Mouse (Mus musculus): ENCODE results near the gene Moxd2.

Gene Moxd2

GRCm38 (mm10) chr6:40887394-40887793 is at the start of gene Moxd2:
Moxd2 (minus strand) TSS chr6:40887494.
- in situ Hi-C loops (cut with MboI), result no loop called here

DNA sequence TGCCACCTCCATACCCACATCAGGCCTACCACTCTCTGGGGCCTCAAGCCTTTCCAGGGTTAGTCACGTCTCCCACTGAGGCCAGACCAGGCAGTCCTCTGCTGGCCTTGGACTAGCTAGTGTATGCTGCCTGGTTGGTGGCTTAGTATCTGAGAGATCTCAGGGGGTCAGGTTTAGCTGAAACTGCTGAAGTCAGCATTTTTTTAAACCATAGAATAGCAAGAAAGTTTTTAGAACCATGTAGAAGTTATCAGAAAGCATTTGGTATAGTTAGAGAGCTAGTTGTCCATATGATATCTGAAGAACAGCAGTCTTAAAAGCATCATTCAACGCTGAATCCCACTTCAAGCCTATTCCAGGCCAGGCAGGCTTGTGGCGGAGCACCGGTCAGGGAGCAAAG is 32.7 kb upstream of the Moxd2 start:
- in situ Hi-C loops (cut with MboI), result no loop called here

- in situ Hi-C loops (cut with MboI), result loop anchor here (10.0 kb wide), 1 partner anchor 145 kb away; no protein-coding TSS in a partner anchor
Measured at GRCm38 (mm10) chr6:40900287-40900686, 13.0 kb upstream of the Moxd2 start, which contains the start of gene Prss58. Prss58 (minus strand) TSS chr6:40900387.

GRCm38 (mm10) chr6:40894716-40895115 is 7.4 kb upstream of the Moxd2 start:
- in situ Hi-C loops (cut with MboI), result no loop called here

GRCm38 (mm10) chr6:40893577-40893976 is 6.3 kb upstream of the Moxd2 start:
- in situ Hi-C loops (cut with MboI), result no loop called here

- in situ Hi-C loops (cut with MboI), result no loop called here
Measured at GRCm38 (mm10) chr6:40891754-40892153, 4.5 kb upstream of the Moxd2 start.

DNA sequence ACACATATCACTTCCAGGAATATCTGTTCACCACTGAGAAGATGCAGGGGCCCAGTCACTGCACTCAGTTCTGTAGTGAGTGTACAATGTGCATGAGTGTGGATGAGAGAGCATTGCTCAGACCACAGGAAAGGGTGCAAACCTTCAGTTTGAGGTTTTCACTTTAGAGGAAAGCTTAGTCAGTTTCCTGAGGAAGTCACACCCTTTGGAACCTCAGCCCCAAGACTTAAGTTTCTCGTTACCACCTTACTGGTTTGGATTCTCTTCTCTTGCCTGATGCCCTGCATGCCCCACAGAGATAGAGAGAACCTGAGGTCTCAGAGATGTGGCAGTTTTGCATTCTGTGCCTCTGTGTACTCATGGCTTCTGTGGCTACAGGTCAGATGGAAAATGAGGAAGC is 3.7 kb upstream of the Moxd2 start:
- in situ Hi-C loops (cut with MboI), result no loop called here

DNA sequence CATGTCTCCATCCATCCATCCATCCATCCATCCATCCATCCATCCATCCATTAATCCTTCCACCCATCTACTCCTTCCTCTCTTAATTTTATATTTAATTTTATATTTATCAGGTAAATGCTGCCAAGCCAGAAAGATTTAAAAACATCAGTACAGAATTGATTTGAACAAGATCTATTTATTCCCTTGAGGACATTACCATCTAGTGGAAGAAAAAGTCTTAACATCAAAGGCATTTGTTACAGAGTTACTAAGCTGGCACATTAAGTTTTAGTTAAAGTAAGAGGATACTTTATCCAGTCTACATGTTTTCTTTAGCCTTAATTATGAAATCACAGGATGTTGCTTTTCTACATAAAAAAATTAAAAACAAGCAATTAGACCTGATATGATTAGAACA is 42.0 kb downstream of the Moxd2 start:
- in situ Hi-C loops (cut with MboI), result no loop called here
